Mouse (Mus musculus): ENCODE data around the gene Faap100.

- TF ChIP-seq GATA1 (IDR thresholded peaks at IDR 0.05; ENCODE audit: low read length) (no peak), TAL1 (IDR thresholded peaks at IDR 0.05; ENCODE audit: low read length) (no peak)
Measured at GRCm38 (mm10) chr11:120347791-120348683, 30.5 kb downstream of the Faap100 start, which contains the start of gene Actg1.

Data from erythroblast, embryonic 14.5 days (primary cell).